Mouse (Mus musculus): Measurements from ENCODE around the gene Ermp1. TPM values are rescaled to one million over a fixed set of nuclear protein-coding genes. Genes with fewer than 3 reads are reported as not detected.

The Ermp1 gene
- polyA plus RNA-seq (2012; rRNA removed) (5.9 and 6.8 TPM in 2 replicates), polyA plus RNA-seq (2014; fragmentation: Nextera tagmentation; extraction: Ambion mirVana) (7.2 and 8.6 TPM in 2 replicates)

DNA sequence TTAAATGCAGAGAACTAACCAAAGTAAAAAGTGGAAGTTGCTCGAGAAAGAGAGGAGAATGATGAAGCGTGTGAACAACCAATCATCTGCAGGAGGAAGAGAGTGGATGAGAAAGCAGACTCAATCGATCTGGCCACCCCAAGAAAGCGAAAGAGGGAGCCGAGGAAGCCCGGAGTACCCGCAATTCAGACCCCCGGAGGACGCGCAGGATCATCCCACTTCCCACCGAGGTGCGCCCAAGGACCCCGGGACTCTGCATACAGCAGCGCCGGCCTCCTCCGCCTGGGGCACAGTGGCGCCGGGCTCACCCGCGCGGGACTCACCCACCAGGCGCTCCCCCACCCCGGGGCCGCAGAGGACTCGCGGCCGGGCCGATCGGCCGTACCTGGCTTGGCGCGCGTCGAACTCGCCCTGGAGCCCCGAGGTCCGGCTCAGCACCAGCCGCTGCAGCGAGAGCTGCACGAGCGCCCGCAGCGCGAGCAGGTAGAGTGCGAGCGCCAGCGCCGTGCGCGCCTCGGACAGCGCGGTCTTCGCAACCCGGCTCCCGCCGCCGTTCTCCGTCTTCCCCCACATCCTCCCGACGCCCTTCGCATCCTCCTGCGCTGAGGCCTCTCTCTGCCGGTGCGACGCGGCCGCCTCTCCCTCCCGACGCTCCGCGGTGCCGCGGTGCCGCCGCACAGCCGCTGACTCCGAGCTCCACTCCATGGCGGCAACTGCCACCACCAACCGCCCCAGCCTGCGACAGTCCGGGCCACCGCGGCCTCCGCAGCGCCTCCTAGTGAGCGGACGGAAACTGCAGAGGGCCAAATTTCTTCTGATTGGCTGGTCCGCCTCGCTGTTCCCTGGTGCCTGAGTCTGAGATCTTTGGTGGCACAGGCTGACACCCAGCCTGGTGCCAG lies at the start of gene Ermp1:
Gene Ermp1, minus strand, starts transcription at position 765 of the 899 bp plus-strand sequence.
- WGBS (ENCODE audit: insufficient replicate concordance): under 1% methylated on average over 88 of the region's 90 CpGs
- peak; percentile 86 for ATAC-seq (ENCODE audit: insufficient read depth)

DNA sequence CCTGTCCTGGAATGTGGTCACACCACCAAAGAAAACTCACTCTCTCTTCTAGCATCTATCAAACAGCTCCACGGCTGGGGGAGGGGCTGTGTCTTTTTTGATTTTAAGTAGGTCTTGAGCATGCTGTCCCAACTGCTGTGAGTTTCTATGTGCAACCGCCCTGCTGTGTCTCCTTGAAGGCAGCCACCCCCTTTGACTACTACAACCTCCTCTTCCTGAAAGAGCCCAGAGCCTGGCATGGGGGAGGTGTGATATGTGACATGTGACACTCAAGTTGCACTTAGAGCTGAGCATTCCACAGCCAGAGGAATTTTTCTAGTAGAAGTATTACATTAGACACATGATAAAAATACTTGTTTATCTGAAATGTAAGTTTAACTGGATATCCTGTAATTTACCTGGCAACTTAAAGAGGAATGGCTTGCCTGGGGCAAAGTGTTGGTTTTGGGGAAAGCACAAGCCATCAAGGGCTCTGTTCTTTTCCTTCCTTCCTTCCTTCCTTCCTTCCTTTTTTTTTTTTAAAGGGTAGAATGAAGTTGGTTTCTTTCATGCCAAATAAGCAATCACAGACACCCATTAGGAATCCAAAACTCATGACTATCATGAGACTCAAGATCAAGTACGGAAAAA lies 49.1 kb upstream of the Ermp1 start, which contains the start of gene Mlana:
Gene Mlana, plus strand, starts transcription at position 580 of the 630 bp plus-strand sequence.
- no peaks in the 10 kb centered on the region for H3K4me1 ChIP-seq (replicated peaks; ENCODE audit: control insufficient read depth in 2 of 2, insufficient read depth in 2 of 2, low read length in 1 of 2)
- DNase-seq (ENCODE audit: low read depth in 3 of 3, low spot score in 3 of 3): no peak
- no peak for TF ChIP-seq EP300 (IDR thresholded peaks at IDR 0.05; ENCODE audit: low read depth)

More for the DNA sequence above, at the start of gene Ermp1:
- peak; percentile 78 to 84 (median 78) for DNase-seq (ENCODE audit: low read depth in 3 of 3, low spot score in 3 of 3)
- Histone ChIP-seq H3K27me3 (ENCODE audit: control insufficient read depth, insufficient read depth, low read length) (no peaks in the 10 kb centered on the region), H3K36me3 (replicated peaks; ENCODE audit: control insufficient read depth, insufficient read depth, low read depth) (peaks cover 9% of the 10 kb centered on the region), H3K27ac (peak within 1 kb of the TSS; percentile 52), H3K4me1 (replicated peaks; ENCODE audit: control insufficient read depth in 2 of 2, insufficient read depth in 2 of 2, low read length in 1 of 2) (peaks cover 20 to 26% of the 10 kb centered on the region in 2 experiments), H3K4me3 (ENCODE audit: insufficient read depth in 1 of 2, low read depth in 2 of 2, low read length in 2 of 2) (peak within 1 kb of the TSS; percentile 76 to 77), H3K9ac (replicated peaks) (peak within 1 kb of the TSS; percentile 72), H3K9me3 (ENCODE audit: control insufficient read depth, low read length) (no peaks in the 10 kb centered on the region), H3K4me2 (ENCODE audit: low read depth) (peak within 1 kb of the TSS; percentile 70)
- TF ChIP-seq CTCF (IDR thresholded peaks at IDR 0.05; ENCODE audit: low read depth) (peak; percentile 98), EP300 (IDR thresholded peaks at IDR 0.05; ENCODE audit: low read depth) (peak; percentile 31; the same call in 1 of the 2 replicates)

DNA sequence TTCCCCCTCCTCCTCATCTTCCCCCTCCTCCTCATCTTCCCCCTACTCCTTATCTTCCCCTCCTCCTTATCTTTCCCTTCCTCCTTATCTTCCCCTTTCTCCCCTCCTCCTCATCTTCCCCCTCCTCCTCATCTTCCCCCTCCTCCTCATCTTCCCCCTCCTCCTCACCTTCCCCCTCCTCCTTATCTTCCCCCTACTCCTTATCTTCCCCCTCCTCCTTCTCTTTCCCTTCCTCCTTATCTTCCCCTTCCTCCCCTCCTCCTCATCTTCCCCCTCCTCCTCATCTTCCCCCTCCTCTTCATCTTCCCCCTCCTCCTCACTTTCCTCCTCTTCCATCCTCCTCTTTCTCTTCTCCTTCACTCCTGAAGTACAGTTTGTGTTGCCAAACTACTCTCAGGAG lies 48.6 kb upstream of the Ermp1 start:
- Histone ChIP-seq H3K4me2 (ENCODE audit: low read depth) (no peak overlapping the region), H3K36me3 (replicated peaks; ENCODE audit: control insufficient read depth, insufficient read depth, low read depth) (no peaks in the 10 kb centered on the region), H3K4me3 (ENCODE audit: insufficient read depth in 1 of 2, low read depth in 2 of 2, low read length in 2 of 2) (no peak overlapping the region), H3K27me3 (ENCODE audit: control insufficient read depth, insufficient read depth, low read length) (no peaks in the 10 kb centered on the region), H3K9me3 (ENCODE audit: control insufficient read depth, low read length) (no peaks in the 10 kb centered on the region), H3K27ac (no peak overlapping the region), H3K9ac (replicated peaks) (no peak overlapping the region), H3K4me1 (replicated peaks; ENCODE audit: control insufficient read depth in 2 of 2, insufficient read depth in 2 of 2, low read length in 1 of 2) (no peaks in the 10 kb centered on the region)
- TF ChIP-seq EP300 (IDR thresholded peaks at IDR 0.05; ENCODE audit: low read depth) (no peak), CTCF (IDR thresholded peaks at IDR 0.05; ENCODE audit: low read depth) (no peak)
- no peak for DNase-seq (ENCODE audit: low read depth in 3 of 3, low spot score in 3 of 3)
- ATAC-seq (ENCODE audit: insufficient read depth): no peak

More for the DNA sequence above, 49.1 kb upstream of the Ermp1 start, which contains the start of gene Mlana:
- Histone ChIP-seq H3K36me3 (replicated peaks; ENCODE audit: control insufficient read depth, insufficient read depth, low read depth) (no peaks in the 10 kb centered on the region), H3K4me2 (ENCODE audit: low read depth) (no peak within 1 kb of the TSS), H3K27me3 (ENCODE audit: control insufficient read depth, insufficient read depth, low read length) (no peaks in the 10 kb centered on the region), H3K9me3 (ENCODE audit: control insufficient read depth, low read length) (no peaks in the 10 kb centered on the region), H3K4me3 (ENCODE audit: insufficient read depth in 1 of 2, low read depth in 2 of 2, low read length in 2 of 2) (no peak within 1 kb of the TSS), H3K9ac (replicated peaks) (no peak within 1 kb of the TSS), H3K27ac (no peak within 1 kb of the TSS)
- ATAC-seq (ENCODE audit: insufficient read depth): no peak
- 44% methylated on average over 3 of the region's 3 CpGs for WGBS (ENCODE audit: insufficient replicate concordance)

DNA sequence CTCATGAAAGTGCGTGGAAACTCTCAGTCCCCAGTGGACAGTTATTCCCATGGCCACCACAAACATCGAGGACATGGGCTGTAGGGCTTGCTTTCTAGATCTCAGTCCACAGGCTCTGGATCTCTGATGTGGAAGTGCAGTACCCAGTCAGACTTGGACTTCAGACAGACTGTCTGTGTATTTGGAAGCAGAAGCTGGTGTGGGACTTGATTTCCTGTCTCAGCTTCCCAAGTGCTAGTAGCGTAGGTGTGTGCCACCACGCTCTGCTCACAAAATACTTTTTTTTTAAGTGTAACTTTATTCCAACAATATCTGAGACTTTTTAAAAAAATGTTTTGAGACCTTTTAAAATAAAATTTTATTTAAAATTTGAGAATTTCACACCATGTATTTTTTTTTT lies 48.1 kb upstream of the Ermp1 start:
- TF ChIP-seq EP300 (IDR thresholded peaks at IDR 0.05; ENCODE audit: low read depth) (no peak), CTCF (IDR thresholded peaks at IDR 0.05; ENCODE audit: low read depth) (no peak)
- Histone ChIP-seq H3K9ac (replicated peaks) (no peak overlapping the region), H3K9me3 (ENCODE audit: control insufficient read depth, low read length) (no peaks in the 10 kb centered on the region), H3K4me1 (replicated peaks; ENCODE audit: control insufficient read depth in 2 of 2, insufficient read depth in 2 of 2, low read length in 1 of 2) (no peaks in the 10 kb centered on the region), H3K4me2 (ENCODE audit: low read depth) (no peak overlapping the region), H3K4me3 (ENCODE audit: insufficient read depth in 1 of 2, low read depth in 2 of 2, low read length in 2 of 2) (no peak overlapping the region), H3K36me3 (replicated peaks; ENCODE audit: control insufficient read depth, insufficient read depth, low read depth) (no peaks in the 10 kb centered on the region), H3K27me3 (ENCODE audit: control insufficient read depth, insufficient read depth, low read length) (no peaks in the 10 kb centered on the region), H3K27ac (no peak overlapping the region)
- WGBS (ENCODE audit: insufficient replicate concordance): 76% methylated on average over 4 of the region's 4 CpGs
- DNase-seq (ENCODE audit: low read depth in 3 of 3, low spot score in 3 of 3) (no peak), ATAC-seq (ENCODE audit: insufficient read depth) (no peak)

DNA sequence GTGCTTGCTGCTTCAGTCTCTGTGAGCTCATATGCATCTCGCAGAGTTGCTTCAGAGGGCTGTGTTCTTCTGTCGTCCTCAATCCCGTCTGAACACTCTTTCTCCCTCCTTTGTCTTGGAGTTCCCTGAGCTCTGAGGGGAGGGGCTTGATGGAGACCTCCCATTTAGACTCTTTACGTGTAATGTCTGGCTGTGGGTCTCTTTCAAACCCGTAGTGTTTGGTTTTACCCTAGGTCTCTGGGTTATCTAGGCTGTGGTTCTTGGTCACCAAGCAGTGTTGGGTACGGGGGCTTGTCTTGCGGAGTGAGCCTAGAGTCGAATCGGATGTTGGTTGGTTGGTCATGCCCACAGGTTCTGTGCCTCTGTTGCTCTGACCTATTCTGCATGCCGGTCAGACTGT lies 46.9 kb upstream of the Ermp1 start:
- Histone ChIP-seq H3K27me3 (ENCODE audit: control insufficient read depth, insufficient read depth, low read length) (no peaks in the 10 kb centered on the region), H3K4me2 (ENCODE audit: low read depth) (no peak overlapping the region), H3K36me3 (replicated peaks; ENCODE audit: control insufficient read depth, insufficient read depth, low read depth) (no peaks in the 10 kb centered on the region), H3K9me3 (ENCODE audit: control insufficient read depth, low read length) (no peaks in the 10 kb centered on the region), H3K4me1 (replicated peaks; ENCODE audit: control insufficient read depth in 2 of 2, insufficient read depth in 2 of 2, low read length in 1 of 2) (no peaks in the 10 kb centered on the region), H3K9ac (replicated peaks) (no peak overlapping the region), H3K27ac (no peak overlapping the region), H3K4me3 (ENCODE audit: insufficient read depth in 1 of 2, low read depth in 2 of 2, low read length in 2 of 2) (no peak overlapping the region)
- ATAC-seq (ENCODE audit: insufficient read depth): no peak
- 80% methylated on average over 10 of the region's 10 CpGs for WGBS (ENCODE audit: insufficient replicate concordance)
- TF ChIP-seq CTCF (IDR thresholded peaks at IDR 0.05; ENCODE audit: low read depth): no peak
- TF ChIP-seq EP300 (IDR thresholded peaks at IDR 0.05; ENCODE audit: low read depth): no peak
- DNase-seq (ENCODE audit: low read depth in 3 of 3, low spot score in 3 of 3): no peak
